Mouse (Mus musculus) T-cell, adult 2 months (primary cell): ENCODE data around the gene Adamts17.

Experiments used
- DNase-seq: peaks from one replicate; pipeline ENCODE4 v3.0.0; 2022; ENCODE audit warnings: low spot score

Adamts17 gene

GRCm38 (mm10) chr7:67032616-67033015, 193.1 kb downstream of the Adamts17 start:
- no peak for DNase-seq

- no peak for DNase-seq
These were observed 194.8 kb downstream of the Adamts17 start for GRCm38 (mm10) chr7:67034369-67034768.

- DNase-seq, result no peak
These were observed 195.7 kb downstream of the Adamts17 start for GRCm38 (mm10) chr7:67035246-67035645.

GRCm38 (mm10) chr7:67035661-67036060, 196.1 kb downstream of the Adamts17 start:
- DNase-seq, result no peak

GRCm38 (mm10) chr7:67036502-67037485, 197.3 kb downstream of the Adamts17 start:
- DNase-seq, result no peak

GRCm38 (mm10) chr7:67037726-67038520, 198.4 kb downstream of the Adamts17 start:
- DNase-seq, result no peak

- no peak for DNase-seq
These were observed 199.6 kb downstream of the Adamts17 start for GRCm38 (mm10) chr7:67039143-67039542.

- DNase-seq, result no peak
These were observed 200.3 kb downstream of the Adamts17 start for GRCm38 (mm10) chr7:67039861-67040260.

- no peak for DNase-seq
These were observed 202.2 kb downstream of the Adamts17 start for GRCm38 (mm10) chr7:67041685-67042084.

- DNase-seq, result no peak
These were observed 204.7 kb downstream of the Adamts17 start for GRCm38 (mm10) chr7:67044121-67044817.

GRCm38 (mm10) chr7:67045202-67045601, 205.7 kb downstream of the Adamts17 start:
- DNase-seq, result no peak

GRCm38 (mm10) chr7:67049206-67049605, 209.7 kb downstream of the Adamts17 start:
- no peak for DNase-seq

- no peak for DNase-seq
These were observed 210.9 kb downstream of the Adamts17 start for GRCm38 (mm10) chr7:67050424-67050823.

- DNase-seq, result no peak
These were observed 211.7 kb downstream of the Adamts17 start for GRCm38 (mm10) chr7:67051089-67051718.

- DNase-seq, result no peak
These were observed 215.3 kb downstream of the Adamts17 start for GRCm38 (mm10) chr7:67054876-67055275.

- DNase-seq, result no peak
These were observed 216.0 kb downstream of the Adamts17 start for GRCm38 (mm10) chr7:67055510-67055909.

GRCm38 (mm10) chr7:67061756-67062155, 222.2 kb downstream of the Adamts17 start:
- no peak for DNase-seq

GRCm38 (mm10) chr7:67062571-67062970, 223.0 kb downstream of the Adamts17 start:
- DNase-seq, result no peak

- no peak for DNase-seq
These were observed 225.2 kb downstream of the Adamts17 start for GRCm38 (mm10) chr7:67064627-67065305.

- DNase-seq, result no peak
These were observed 226.1 kb downstream of the Adamts17 start for GRCm38 (mm10) chr7:67065631-67066030.
